Mouse (Mus musculus) MEL (cell line): Measurements from ENCODE around the gene Tmem184b. TPM values are rescaled to one million over a fixed set of nuclear protein-coding genes. Genes with fewer than 3 reads are reported as not detected.

Experiments
- DNase-seq: peaks from one replicate; pipeline ENCODE4 v3.0.0; 2011; ENCODE audit warnings: low read depth, low spot score
- H3K27ac ChIP-seq: 2 replicates; pipeline ENCODE4 v1.5.1; 2012; ENCODE audit warnings: low read depth, mild to moderate bottlenecking, control low read depth, low read length, moderate library complexity; ENCODE audit not compliant: control insufficient read depth
- H3K27me3 ChIP-seq, 2 experiments: fragments of 150-350 bp in 1 of 2; sonication (generic) in 1 of 2; 2 replicates each; pipeline ENCODE4 v1.6.1; 2012; ENCODE audit warnings: low read length in 2 of 2, mild to moderate bottlenecking in 2 of 2, improper control_type of control experiment in 1 of 2, moderate library complexity in 1 of 2; ENCODE audit not compliant: insufficient read depth in 2 of 2, control insufficient read depth in 1 of 2
- H3K36me3 ChIP-seq, 2 experiments: 2 replicates each; pipeline ENCODE4 v1.6.1; 2012 to 2014; ENCODE audit warnings: low read length in 2 of 2, improper control_type of control experiment in 1 of 2, inconsistent platforms in 1 of 2, mild to moderate bottlenecking in 1 of 2; ENCODE audit not compliant: insufficient read depth in 2 of 2, control insufficient read depth in 1 of 2
- H3K4me1 ChIP-seq, 2 experiments: fragments of 150-350 bp in 1 of 2; sonication (generic) in 1 of 2; 2 replicates each; pipeline ENCODE4 v1.6.1; 2012; ENCODE audit warnings: low read length in 2 of 2, improper control_type of control experiment in 1 of 2, mild to moderate bottlenecking in 1 of 2; ENCODE audit not compliant: insufficient read depth in 2 of 2, control insufficient read depth in 1 of 2
- H3K4me3 ChIP-seq, 2 experiments: fragments of 150-350 bp in 1 of 2; sonication (generic) in 1 of 2; 2 replicates each; pipeline ENCODE4 v1.5.1; 2012; ENCODE audit warnings: low read depth in 2 of 2, low read length in 2 of 2, mild to moderate bottlenecking in 2 of 2, moderate library complexity in 2 of 2, control low read depth in 1 of 2, improper control_type of control experiment in 1 of 2; ENCODE audit not compliant: control insufficient read depth in 1 of 2, insufficient read depth in 1 of 2
- H3K79me2 ChIP-seq: 2 replicates; pipeline ENCODE4 v1.6.1; 2012; ENCODE audit warnings: mild to moderate bottlenecking, low read length, moderate library complexity; ENCODE audit not compliant: control insufficient read depth, poor library complexity, insufficient read depth
- H3K9ac ChIP-seq: 2 replicates; pipeline ENCODE4 v1.6.1; 2012; ENCODE audit warnings: low read depth, mild to moderate bottlenecking, control low read depth, low read length, moderate library complexity; ENCODE audit not compliant: control insufficient read depth, poor library complexity, severe bottlenecking
- H3K9me3 ChIP-seq: fragments of 150-350 bp; sonication (generic); replicated peaks from 2 replicates; pipeline ENCODE4 v1.6.1; 2012; ENCODE audit warnings: mild to moderate bottlenecking, low read length, improper control_type of control experiment, moderate library complexity; ENCODE audit not compliant: insufficient read depth
- BHLHE40 ChIP-seq: IDR thresholded peaks from 2 replicates; pipeline ENCODE4 v1.6.1; 2012; ENCODE audit warnings: low read depth, mild to moderate bottlenecking, inconsistent platforms, low read length, improper control_type of control experiment, borderline replicate concordance
- CHD1 ChIP-seq: IDR thresholded peaks from 2 replicates; pipeline ENCODE4 v1.6.1; 2012; ENCODE audit warnings: low read depth, mild to moderate bottlenecking, inconsistent platforms, low read length, improper control_type of control experiment
- CHD2 ChIP-seq: IDR thresholded peaks from 2 replicates; pipeline ENCODE4 v1.6.1; 2011; ENCODE audit warnings: low read length, improper control_type of control experiment
- CTCF ChIP-seq, 3 experiments: IDR thresholded peaks in 2 of 3; conservative IDR thresholded peaks in 1 of 3; 2 replicates each; pipeline ENCODE4 v1.5.1; 2011 to 2012; ENCODE audit warnings: low read length in 3 of 3, low read depth in 2 of 3, mild to moderate bottlenecking in 2 of 3, improper control_type of control experiment in 1 of 3, inconsistent platforms in 1 of 3, mixed read lengths in 1 of 3, moderate library complexity in 1 of 3; ENCODE audit not compliant: control insufficient read depth in 1 of 3, insufficient read depth in 1 of 3, poor library complexity in 1 of 3, severe bottlenecking in 1 of 3
- E2F4 ChIP-seq: IDR thresholded peaks from 2 replicates; pipeline ENCODE4 v1.6.1; 2011; ENCODE audit warnings: low read depth, low read length, improper control_type of control experiment, borderline replicate concordance
- ELF1 ChIP-seq: IDR thresholded peaks from 2 replicates; pipeline ENCODE4 v1.6.1; 2014; ENCODE audit warnings: low read depth, mild to moderate bottlenecking, inconsistent platforms, low read length, improper control_type of control experiment, moderate library complexity
- EP300 ChIP-seq, 2 experiments: IDR thresholded peaks; 2 replicates each; pipeline ENCODE4 v1.6.1; 2011; ENCODE audit warnings: improper control_type of control experiment in 2 of 2, low read length in 2 of 2, low read depth in 1 of 2, mild to moderate bottlenecking in 1 of 2
- ETS1 ChIP-seq: IDR thresholded peaks from 2 replicates; pipeline ENCODE4 v1.6.1; 2012; ENCODE audit warnings: low read depth, mild to moderate bottlenecking, inconsistent platforms, low read length, improper control_type of control experiment, moderate library complexity
- GATA1 ChIP-seq: IDR thresholded peaks from 2 replicates; pipeline ENCODE4 v1.6.1; 2011; ENCODE audit warnings: low read depth, low read length, improper control_type of control experiment
- HCFC1 ChIP-seq: IDR thresholded peaks from 2 replicates; pipeline ENCODE4 v1.6.1; 2012; ENCODE audit warnings: low read depth, mild to moderate bottlenecking, inconsistent platforms, low read length, improper control_type of control experiment, moderate library complexity
- MAFK ChIP-seq: IDR thresholded peaks from 2 replicates; pipeline ENCODE4 v1.6.1; 2011; ENCODE audit warnings: low read depth, mild to moderate bottlenecking, low read length, improper control_type of control experiment, borderline replicate concordance
- MAX ChIP-seq: IDR thresholded peaks from 2 replicates; pipeline ENCODE4 v1.6.1; 2011; ENCODE audit warnings: low read length, improper control_type of control experiment
- MAZ ChIP-seq: IDR thresholded peaks from 2 replicates; pipeline ENCODE4 v1.6.1; 2012; ENCODE audit warnings: low read depth, mild to moderate bottlenecking, inconsistent platforms, low read length, improper control_type of control experiment
- MEF2A ChIP-seq: IDR thresholded peaks from 2 replicates; pipeline ENCODE4 v1.6.1; 2014; ENCODE audit warnings: low read depth, mild to moderate bottlenecking, inconsistent platforms, low read length, improper control_type of control experiment; ENCODE audit not compliant: poor library complexity, insufficient replicate concordance, severe bottlenecking; ENCODE audit errors: extremely low read depth
- NELFE ChIP-seq: IDR thresholded peaks from 2 replicates; pipeline ENCODE4 v1.6.1; 2011; ENCODE audit warnings: low read depth, low read length, improper control_type of control experiment
- NRF1 ChIP-seq: IDR thresholded peaks from 2 replicates; pipeline ENCODE4 v1.6.1; 2014; ENCODE audit warnings: low read depth, mild to moderate bottlenecking, inconsistent platforms, low read length, improper control_type of control experiment, moderate library complexity; ENCODE audit not compliant: poor library complexity, insufficient read depth, severe bottlenecking
- POLR2AphosphoS2 ChIP-seq: IDR thresholded peaks from 2 replicates; pipeline ENCODE4 v1.6.1; 2011; ENCODE audit warnings: low read length, improper control_type of control experiment
- POLR2AphosphoS5 ChIP-seq: IDR thresholded peaks from 2 replicates; pipeline ENCODE4 v1.6.1; 2012; ENCODE audit warnings: low read depth, borderline replicate concordance, mild to moderate bottlenecking, inconsistent platforms, low read length, moderate library complexity, mixed read lengths
- RAD21 ChIP-seq: IDR thresholded peaks from 2 replicates; pipeline ENCODE4 v1.6.1; 2011; ENCODE audit warnings: mild to moderate bottlenecking, low read depth, low read length, improper control_type of control experiment
- SIN3A ChIP-seq: IDR thresholded peaks from 2 replicates; pipeline ENCODE4 v1.6.1; 2012; ENCODE audit warnings: low read length, improper control_type of control experiment, inconsistent platforms
- SMC3 ChIP-seq: IDR thresholded peaks from 2 replicates; pipeline ENCODE4 v1.6.1; 2011; ENCODE audit warnings: low read depth, low read length, improper control_type of control experiment
- TAL1 ChIP-seq: IDR thresholded peaks from 2 replicates; pipeline ENCODE4 v1.6.1; 2012; ENCODE audit warnings: mild to moderate bottlenecking, inconsistent platforms, low read length, moderate library complexity, mixed read lengths
- TCF12 ChIP-seq: IDR thresholded peaks from 2 replicates; pipeline ENCODE4 v1.6.1; 2014; ENCODE audit warnings: low read depth, mild to moderate bottlenecking, inconsistent platforms, low read length, improper control_type of control experiment, moderate library complexity
- UBTF ChIP-seq: IDR thresholded peaks from 2 replicates; pipeline ENCODE4 v1.6.1; 2012; ENCODE audit warnings: low read depth, mild to moderate bottlenecking, inconsistent platforms, low read length, improper control_type of control experiment, moderate library complexity, borderline replicate concordance; ENCODE audit not compliant: insufficient read depth
- USF1 ChIP-seq: IDR thresholded peaks from 2 replicates; pipeline ENCODE4 v1.6.1; 2014; ENCODE audit warnings: low read depth, mild to moderate bottlenecking, inconsistent platforms, low read length, improper control_type of control experiment, moderate library complexity
- USF2 ChIP-seq, 2 experiments: IDR thresholded peaks; 2 replicates each; pipeline ENCODE4 v1.6.1; 2011 to 2012; ENCODE audit warnings: improper control_type of control experiment in 2 of 2, low read length in 2 of 2, borderline replicate concordance in 1 of 2, inconsistent platforms in 1 of 2, low read depth in 1 of 2, mild to moderate bottlenecking in 1 of 2; ENCODE audit not compliant: insufficient read depth in 1 of 2
- ZC3H11A ChIP-seq: IDR thresholded peaks from 2 replicates; pipeline ENCODE4 v1.6.1; 2012; ENCODE audit warnings: low read depth, mild to moderate bottlenecking, inconsistent platforms, low read length, improper control_type of control experiment
- ZNF384 ChIP-seq: IDR thresholded peaks from 2 replicates; pipeline ENCODE4 v1.6.1; 2012; ENCODE audit warnings: low read depth, mild to moderate bottlenecking, inconsistent platforms, low read length, improper control_type of control experiment
- polyA plus RNA-seq, 2 experiments: library from polyadenylated mRNA; stranded (reverse) in 1 of 2; unstranded in 1 of 2; fragments of >175 nt in 1 of 2; fragments of >200 nt in 1 of 2; gene quantifications; 2 replicates each; pipeline versions ENCODE4 v1.2.1 to v1.2.4; 2012; ENCODE audit warnings: low replicate concordance in 2 of 2, low read depth in 1 of 2; ENCODE audit not compliant: insufficient read length in 2 of 2, insufficient read depth in 1 of 2, missing spikeins in 1 of 2
- total RNA-seq: library from RNA; depleted of rRNA; stranded (reverse); fragments of 300-350 nt; gene quantifications from 2 replicates; pipeline ENCODE4 v1.2.3, GENCODE M21; 2012

Tmem184b gene
- total and polyA plus RNA-seq, 3 experiments: 7.5 to 28.4 TPM; not detected in 1

DNA sequence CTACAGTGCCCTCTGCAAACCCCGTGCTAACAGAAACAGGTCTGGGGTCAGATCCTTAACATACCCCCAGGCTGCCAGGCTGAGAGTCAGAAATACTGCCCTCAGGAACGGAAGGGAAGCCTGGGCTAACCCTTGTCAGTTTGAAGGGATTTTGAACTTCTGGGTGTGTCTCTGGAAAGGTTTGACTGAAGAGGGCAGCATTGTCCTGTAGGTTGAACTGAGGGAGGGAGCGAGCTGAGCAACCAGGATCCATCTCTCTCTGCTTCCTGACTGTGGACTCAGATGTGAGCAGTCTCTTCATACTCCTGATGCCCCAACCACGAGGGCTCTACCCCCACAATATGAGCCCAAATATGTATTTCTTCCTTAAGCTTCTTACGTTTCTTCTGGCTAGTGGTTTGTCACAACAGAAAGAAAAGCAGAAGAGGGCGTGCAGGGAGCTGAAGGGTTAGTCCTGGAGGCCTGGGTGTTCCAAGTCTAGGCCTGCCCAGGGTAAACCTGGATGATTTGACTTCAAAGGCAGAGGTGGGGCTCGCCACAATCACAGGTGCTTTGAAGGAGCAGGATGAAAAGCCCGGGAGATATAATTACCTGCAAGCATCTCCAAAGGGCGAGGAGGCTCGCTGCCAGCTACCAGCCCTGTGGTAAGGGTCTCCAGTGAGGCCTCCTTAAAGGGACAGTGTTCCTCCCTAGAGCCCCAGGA, 8.1 kb upstream of the Tmem184b start:
- no peak overlapping the region for H3K9ac ChIP-seq
- DNase-seq: no peak

DNA sequence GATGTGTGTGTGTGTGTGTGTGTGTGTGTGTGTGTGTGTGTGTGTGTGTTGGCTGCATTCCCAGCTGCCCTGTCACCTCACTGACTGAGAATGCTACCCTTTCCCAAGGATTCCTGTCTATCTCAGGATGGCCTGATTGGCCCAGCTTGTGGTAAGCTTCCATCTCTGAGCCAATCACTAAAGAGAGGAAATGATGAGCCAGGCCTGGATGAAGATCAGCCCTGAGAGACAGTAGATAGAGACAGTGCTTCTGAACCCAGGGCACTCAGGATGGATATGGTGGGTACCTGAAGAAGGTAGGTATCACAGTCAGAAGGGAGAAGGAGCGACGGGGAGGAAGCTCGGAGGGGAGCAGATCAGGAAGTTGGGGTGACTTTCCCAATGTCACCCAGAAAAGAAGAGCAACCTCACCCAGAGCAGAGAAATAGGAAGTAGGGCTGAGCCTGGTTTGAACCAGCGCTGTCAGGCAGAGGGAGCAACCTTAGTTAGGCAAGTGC, 5.8 kb upstream of the Tmem184b start:
- Histone ChIP-seq H3K9me3 (no peaks in the 10 kb centered on the region), H3K9ac (peak overlapping the region; percentile 51), H3K4me1 (peaks cover 2 to 18% of the 10 kb centered on the region in 2 experiments; a peak in 3 of 4 replicates), H3K79me2 (no peaks in the 10 kb centered on the region), H3K27me3 (no peaks in the 10 kb centered on the region), H3K4me3 (peak overlapping the region; percentile 36 to 44), H3K27ac (peak overlapping the region; percentile 19), H3K36me3 (0 out of 4 replicates have a peak, but pooled peaks cover 0 to 2% of the 10 kb centered on the region in 2 experiments)
- peak; percentile 85 for DNase-seq
- TF ChIP-seq TCF12 (peak; percentile 31; the same call in 1 of the 2 replicates), CHD1 (no peak), RAD21 (no peak), UBTF (no peak), MAZ (0 out of 2 replicates have a peak, but pooled peaks have one; percentile 41), POLR2AphosphoS2 (no peak), ETS1 (no peak), POLR2AphosphoS5 (no peak), NELFE (peak; percentile 49; the same call in 1 of the 2 replicates), USF1 (no peak), SMC3 (no peak), NRF1 (no peak), MEF2A (no peak), GATA1 (no peak), ZC3H11A (no peak), USF2 (IDR thresholded peaks at IDR 0.05; ENCODE audit: borderline replicate concordance in 1 of 2, insufficient read depth in 1 of 2, low read depth in 1 of 2, low read length in 2 of 2) (no peak), ZNF384 (no peak), EP300 (IDR thresholded peaks at IDR 0.05; ENCODE audit: low read depth in 1 of 2, low read length in 2 of 2) (no peak; a peak in 1 of 4 replicates), BHLHE40 (no peak), SIN3A (no peak), E2F4 (no peak), MAFK (no peak), TAL1 (no peak), ELF1 (peak; percentile 58), MAX (no peak), HCFC1 (peak; percentile 61)

More for the DNA sequence above, 8.1 kb upstream of the Tmem184b start:
- Histone ChIP-seq H3K27me3 (no peaks in the 10 kb centered on the region), H3K27ac (no peak overlapping the region), H3K9me3 (no peaks in the 10 kb centered on the region), H3K4me1 (peaks cover 6 to 29% of the 10 kb centered on the region in 2 experiments; a peak in 3 of 4 replicates), H3K79me2 (no peaks in the 10 kb centered on the region)
- TF ChIP-seq USF1: no peak
- TF ChIP-seq CHD2: no peak
- peak in 2 of 3 experiments; percentile 28 to 57; a peak in 4 of 6 replicates for TF ChIP-seq CTCF (IDR thresholded peaks at IDR 0.05 in 2 of 3, conservative IDR thresholded peaks at IDR 0.05 in 1 of 3; ENCODE audit: control insufficient read depth in 1 of 3, insufficient read depth in 1 of 3, low read depth in 2 of 3, low read length in 3 of 3, poor library complexity in 1 of 3, severe bottlenecking in 1 of 3)
- TF ChIP-seq SMC3: peak; percentile 50
- TF ChIP-seq RAD21: peak; percentile 63
- TF ChIP-seq POLR2AphosphoS5: no peak
- peak; percentile 54 for TF ChIP-seq ZC3H11A
- TF ChIP-seq, all 39 proteins: peak for 4
- H3K4me3 ChIP-seq: no peak overlapping the region
- H3K36me3 ChIP-seq: peaks cover 0 to 11% of the 10 kb centered on the region in 2 experiments; a peak in 2 of 4 replicates
